Mouse (Mus musculus) cerebral cortex, adult 2 months (tissue): Measurements from ENCODE around the gene Nos3.

Experiments
- WGBS: fragments of 180-500 bp; shearing (Covaris S2); methylation state at CpG from one replicate; pipeline ENCODE4 v1.1.7; 2018; 5-methylcytosine and 5-hydroxymethylcytosine counted together

The Nos3 gene

DNA sequence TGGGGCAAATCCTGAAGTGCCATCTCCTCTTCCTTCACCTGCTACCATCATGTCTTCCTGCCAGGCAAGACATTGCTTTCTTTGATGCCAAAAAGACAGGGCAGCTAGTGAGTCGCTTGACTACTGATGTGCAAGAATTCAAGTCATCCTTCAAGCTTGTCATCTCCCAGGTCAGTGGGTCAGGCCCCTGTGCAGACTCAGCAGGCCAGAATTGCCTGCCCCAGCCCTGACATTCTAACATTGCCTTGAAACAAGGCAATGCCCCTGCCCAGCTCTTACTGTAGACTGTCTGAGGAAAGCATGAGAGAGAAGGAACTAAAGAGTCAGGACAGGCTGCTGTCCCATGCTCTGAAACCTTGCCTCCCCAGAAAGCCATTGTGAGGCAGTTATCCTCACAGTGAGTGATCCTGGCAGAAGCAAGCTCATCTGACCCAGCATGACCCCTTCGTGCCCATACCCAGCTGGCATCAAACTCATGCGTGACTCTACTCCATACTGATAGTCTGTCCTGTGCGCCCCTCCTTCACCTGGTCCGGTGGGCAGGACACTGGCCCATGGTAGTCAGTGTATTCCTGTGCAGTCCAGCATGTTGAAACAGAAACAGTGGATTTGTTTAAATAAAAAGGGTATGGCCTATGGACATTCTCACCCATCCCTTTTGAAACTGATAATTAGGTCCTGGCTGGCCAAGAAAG, 36.4 kb downstream of the Nos3 start:
- 93% methylated on average over 5 of the region's 5 CpGs for WGBS

DNA sequence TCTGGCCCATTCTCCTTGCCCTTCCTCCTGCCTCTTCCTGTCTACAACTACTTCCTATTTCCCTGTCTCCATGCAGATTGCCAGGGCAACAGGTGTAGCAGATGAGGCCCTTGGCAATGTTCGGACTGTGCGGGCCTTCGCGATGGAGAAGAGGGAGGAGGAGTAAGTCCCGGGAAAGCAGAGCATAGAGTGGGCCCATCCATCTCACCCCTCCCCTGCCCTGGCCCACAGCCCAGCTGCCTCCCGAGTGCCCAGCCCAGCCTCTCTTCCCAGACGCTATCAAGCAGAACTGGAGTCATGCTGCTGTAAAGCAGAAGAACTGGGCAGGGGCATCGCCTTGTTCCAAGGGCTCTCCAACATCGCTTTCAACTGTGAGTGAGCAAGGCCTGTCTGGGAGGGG, 37.4 kb downstream of the Nos3 start:
- 41% methylated on average over 9 of the region's 9 CpGs for WGBS

DNA sequence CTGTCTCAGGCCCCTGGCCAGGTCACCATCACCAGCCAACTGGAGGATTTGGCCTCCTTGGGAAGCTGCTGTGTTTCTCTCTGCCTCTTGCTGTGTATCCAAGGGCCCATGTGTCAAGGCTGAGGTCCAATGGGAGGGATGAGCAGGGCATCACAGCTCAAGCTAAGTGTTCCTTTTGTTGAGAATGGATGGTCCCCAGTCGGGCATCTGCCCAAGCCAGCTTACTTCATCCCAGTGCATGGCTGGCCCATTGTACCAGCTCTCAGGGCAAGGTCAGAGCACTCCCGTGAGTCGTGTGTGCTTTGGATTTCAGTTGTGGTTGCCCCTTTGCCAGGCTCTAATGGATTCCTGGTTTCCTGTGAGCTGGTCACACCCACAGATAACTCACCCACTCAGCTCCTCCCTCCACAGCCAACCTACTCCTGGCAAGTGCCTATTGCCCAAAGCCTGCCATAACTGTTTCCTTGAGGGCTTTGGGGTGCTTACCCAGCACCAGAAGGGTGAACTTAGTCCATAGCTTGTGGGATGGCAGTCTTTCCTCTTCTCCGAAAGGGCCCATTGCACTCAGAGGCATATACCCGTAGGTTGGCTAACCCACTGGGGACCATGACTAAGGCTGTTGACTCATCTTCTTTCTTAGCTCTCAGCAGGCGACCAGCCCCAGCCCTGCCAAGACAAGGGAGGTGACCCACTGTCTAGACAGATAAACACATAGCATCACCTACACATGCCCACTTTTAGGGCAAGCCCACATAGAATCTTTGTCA, 40.2 kb downstream of the Nos3 start:
- WGBS: 53% methylated on average over 6 of the region's 6 CpGs

DNA sequence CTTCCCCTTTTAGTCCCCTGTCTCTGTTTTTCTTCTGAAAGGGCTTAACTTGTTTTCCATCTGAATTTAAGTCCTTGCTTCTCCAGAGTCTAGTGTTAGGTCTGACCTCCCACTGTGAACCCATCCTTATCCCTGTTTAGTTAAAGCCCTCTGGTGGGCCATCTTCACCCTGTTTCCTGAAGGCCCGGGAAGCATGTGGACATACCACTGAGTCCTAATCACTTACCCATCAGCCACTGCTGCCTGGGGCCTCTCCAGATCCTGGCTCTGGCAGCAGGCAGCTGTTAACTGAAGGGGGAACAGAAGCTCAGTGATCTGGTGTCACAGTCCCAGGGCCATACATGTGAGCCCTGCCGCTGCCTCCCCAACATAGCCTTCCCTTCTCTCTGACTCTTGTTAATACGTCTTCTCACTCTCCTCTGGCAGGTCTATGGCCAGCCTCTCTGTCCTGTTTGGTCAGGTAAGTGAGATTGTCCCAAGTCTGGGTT, 40.8 kb downstream of the Nos3 start:
- WGBS: 75% methylated on average over 3 of the region's 3 CpGs

DNA sequence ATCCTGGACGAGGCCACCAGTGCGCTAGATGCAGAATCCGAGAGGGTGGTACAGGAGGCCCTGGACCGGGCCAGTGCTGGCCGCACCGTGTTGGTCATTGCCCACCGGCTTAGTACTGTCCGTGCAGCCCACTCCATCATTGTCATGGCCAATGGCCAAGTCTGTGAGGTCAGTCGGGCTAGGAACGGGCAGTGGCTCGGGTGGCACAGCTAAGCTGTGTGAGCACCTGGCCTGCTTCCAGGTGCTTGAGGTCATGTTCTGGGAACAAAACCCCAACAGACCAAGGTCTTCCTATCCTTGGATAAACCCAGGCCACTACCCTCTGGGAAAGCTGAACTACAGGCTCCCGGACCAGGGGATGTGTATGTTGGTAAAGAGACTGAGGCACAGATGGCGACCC, 44.0 kb downstream of the Nos3 start:
- WGBS: 79% methylated on average over 13 of the region's 13 CpGs

DNA sequence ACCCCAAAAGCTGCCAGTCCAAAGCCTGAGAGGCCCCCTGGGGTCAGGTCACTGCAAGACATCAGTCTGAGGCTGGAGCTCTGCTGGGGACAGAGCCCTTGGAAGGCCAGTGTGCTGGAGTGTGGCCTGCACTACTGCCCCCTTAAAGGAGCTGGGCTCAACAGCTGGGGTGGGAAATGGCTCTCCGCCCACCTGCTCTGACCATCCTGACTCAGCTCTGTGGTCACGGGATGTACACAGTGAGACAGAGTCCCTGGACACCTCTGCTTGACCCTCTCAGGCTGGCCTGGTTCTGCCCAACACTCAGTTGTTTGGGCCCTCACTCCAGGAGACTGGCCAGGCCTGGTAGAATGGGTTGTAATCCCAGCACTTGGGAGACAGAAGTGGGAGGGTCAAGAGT, 44.9 kb downstream of the Nos3 start:
- 89% methylated on average over 2 of the region's 2 CpGs for WGBS

DNA sequence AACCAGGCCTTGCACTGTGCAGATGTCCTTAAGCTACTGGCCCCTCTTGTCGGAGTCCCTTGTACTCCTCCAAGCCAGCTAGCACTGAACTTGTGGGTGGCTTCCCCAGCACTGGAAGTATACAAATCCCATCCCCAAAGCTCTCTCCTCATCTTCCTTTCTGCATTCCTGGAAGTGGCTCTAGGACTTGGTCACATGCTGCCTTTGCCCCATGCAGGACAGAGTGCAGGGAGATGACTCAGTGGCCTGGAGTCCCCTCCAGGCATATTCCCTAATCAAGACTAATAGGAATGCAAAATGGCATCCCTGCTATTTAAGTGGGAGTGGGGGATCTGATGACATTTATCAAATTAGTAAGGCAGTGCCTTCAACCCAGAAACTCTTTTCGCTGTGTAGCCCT, 47.5 kb downstream of the Nos3 start:
- 91% methylated on average over 2 of the region's 2 CpGs for WGBS

DNA sequence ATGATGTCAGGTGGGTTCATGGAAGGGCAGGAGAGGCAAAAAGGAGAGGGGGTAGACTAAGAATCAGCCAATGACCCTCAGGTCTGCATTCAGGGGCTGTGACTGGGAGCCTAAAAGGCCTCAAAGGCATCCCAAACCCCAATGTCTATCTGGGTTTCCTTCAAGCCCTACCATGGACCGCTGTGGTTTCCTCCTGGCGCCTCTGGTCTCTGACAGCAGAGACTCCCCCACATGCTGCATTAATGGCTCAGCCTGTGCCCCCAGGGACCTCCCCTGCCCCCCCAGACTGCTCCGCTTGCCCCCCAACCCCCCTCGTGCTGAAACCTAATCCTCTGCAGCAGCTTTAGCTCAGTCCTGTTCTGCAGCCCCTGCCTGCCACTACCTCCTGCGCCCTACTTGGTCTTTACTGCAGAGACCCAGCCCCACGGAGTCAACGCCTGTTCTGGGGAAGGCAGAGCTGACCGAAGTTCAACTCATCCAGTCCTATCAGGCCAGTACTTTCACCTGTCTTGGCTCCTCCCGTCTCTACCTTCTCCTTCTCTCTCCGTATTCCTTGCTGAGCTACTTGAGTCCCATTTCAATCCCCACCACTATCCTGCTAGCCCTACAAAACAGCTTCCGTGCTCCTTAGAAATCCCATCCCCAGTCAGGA, 48.6 kb downstream of the Nos3 start, which contains the start of gene Asic3:
TSS of gene Asic3 (plus strand) at position 351 of the 652 bp plus-strand sequence.
- WGBS: 58% methylated on average over 11 of the region's 11 CpGs

DNA sequence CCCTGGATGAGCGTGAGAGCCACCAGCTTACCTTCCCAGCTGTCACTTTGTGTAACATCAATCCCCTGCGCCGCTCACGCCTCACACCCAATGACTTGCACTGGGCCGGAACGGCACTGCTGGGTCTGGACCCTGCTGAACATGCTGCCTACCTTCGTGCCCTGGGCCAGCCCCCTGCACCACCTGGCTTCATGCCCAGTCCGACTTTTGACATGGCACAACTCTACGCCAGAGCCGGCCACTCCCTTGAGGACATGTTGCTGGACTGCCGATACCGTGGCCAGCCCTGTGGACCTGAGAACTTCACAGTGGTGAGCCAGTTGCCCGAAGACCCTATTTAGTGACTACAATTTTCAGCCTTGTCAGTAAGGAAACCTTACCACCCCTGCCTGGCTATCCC, 49.3 kb downstream of the Nos3 start:
- 85% methylated on average over 13 of the region's 13 CpGs for WGBS

DNA sequence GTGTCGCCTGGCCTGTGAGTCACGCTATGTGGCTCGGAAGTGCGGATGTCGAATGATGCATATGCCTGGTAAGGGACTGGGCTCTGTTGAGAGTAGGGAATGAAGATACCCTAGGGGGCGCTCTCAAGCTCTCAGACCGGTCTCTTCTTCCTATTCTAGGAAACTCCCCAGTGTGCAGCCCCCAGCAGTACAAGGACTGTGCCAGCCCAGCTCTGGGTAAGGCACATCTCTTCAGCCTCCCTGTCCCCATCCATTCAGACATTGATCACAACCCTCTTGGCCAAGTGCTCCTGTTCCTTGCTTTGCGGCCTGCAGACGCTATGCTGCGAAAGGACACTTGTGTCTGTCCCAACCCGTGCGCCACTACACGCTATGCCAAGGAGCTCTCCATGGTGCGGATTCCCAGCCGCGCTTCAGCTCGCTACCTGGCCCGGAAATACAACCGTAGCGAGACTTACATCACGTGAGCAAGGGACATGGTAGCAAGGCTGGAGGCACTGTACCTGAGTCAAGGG, 51.7 kb downstream of the Nos3 start:
- WGBS: 2% methylated on average over 21 of the region's 21 CpGs

DNA sequence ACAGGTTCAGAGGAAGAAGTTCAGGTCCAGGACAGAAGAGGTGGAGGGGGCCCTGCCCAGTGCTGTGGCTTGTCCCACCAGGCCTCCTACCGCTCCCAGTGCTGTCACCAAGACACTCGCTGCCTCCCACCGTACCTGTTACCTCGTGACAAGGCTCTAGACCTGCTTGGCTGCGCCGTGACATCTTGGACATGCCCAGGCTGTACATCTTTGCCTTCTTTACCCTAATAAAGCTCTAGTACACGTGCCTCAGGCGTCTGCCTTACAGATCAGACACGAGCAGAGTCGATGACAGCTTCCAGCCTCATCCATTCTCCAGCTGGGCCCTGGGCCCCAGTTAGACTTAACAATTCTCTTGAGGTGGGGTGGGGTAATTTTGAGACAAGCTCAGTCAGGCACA, 53.0 kb downstream of the Nos3 start:
- WGBS: 91% methylated on average over 10 of the region's 10 CpGs

DNA sequence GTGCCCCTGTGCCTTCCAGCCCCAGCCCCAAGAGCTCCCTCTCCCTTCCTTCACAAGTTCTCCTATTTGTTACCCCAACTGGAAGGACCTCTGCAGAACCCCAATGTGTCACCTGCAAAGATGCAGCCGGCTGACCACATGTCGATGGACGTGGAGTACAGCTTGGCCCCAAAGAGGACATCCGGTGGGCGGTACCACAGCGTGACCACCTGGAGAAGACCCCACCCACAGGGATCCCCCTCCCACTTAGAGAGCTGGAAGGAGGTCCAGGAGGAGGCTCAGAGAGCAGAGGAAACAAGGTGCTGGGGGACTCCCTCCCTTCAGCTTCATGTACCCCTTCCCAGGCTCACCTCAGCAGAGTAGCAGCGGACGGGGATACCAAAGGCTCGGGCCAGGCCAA, 55.8 kb downstream of the Nos3 start:
- WGBS: 88% methylated on average over 9 of the region's 9 CpGs

DNA sequence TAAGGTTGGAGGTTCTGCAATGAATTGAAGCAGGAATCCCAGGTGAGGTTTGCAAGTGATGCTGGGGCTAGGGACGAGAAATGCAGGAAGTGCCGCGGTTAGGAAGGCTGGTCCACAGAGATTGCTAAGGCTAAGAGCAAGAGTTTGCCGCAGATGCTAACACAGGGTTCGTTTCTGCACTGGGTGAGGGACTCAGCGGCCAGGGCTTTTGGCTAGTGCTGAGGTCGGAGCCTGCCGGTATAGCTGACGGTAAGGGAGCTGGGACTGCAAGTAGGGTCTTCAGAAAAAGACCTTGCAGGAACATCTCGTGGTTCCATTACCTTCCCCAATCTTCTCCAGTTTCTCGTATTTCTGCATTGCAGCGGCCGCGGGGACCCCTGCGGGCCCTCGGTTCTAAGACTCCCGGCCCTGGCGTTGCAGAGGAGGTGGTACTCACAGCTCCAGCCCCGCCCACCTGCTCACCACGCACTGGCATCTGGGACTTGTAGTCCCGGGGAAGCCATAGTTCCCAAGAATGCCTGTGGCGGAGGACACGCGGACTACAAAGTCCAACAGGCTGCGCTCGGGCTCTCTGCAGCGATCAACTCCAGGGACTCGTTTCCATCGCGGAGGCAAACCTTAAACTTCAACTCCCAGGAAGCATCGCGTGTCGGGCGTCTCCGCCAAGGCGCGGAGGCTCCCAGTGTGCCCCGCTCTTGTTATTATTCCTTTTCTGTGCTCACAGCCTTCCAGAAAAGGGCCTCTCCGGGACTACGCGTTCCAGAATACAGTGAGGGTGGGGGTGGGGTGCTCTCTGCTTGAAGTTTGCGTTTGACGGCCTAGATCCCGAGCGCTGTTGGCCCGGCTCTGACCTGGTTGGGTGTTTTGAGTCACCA, 58.8 kb downstream of the Nos3 start, which contains the start of the genes Cdk5 and Slc4a2:
TSS of gene Cdk5 (minus strand) at position 402 of the 875 bp plus-strand sequence.
TSS of gene Slc4a2 (plus strand) at position 709 of the 875 bp plus-strand sequence.
- WGBS: under 1% methylated on average over 46 of the region's 46 CpGs

DNA sequence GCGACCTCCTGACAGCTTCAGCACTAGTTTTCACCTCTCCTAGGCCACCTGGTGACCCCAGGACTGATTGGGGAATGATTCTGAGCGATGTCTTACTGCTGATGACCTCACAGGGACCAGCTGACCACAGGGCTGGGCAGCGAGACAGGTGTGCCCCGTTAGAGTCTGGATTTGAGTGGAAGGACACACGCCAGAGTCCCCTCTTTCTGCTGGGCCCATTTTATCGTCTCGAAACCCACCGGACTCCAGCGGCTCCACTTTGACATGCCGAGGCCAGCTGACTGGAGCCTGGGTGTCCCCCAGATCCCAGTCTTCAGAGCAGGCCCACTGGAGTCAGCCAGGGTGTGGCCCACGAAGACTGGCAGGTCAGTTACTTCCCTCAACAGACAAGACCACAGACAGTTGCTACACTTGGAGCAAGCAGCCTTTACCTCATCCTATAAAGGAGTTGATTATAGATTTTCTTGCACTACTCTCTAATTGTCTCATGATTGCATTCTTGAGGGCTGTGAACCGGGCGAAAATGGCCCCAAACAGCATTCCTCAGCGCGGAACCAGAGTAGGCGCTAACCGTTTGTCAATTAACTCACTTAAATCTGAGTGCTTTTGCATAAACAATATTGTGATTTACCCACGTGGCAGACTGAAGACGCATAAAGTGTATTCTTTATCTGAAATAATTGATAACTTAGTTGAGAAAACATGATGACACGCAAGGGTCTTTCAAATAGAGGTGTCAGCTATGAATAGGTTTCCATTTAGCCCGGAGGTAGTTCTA, 59.6 kb downstream of the Nos3 start:
- 5% methylated on average over 21 of the region's 21 CpGs for WGBS

DNA sequence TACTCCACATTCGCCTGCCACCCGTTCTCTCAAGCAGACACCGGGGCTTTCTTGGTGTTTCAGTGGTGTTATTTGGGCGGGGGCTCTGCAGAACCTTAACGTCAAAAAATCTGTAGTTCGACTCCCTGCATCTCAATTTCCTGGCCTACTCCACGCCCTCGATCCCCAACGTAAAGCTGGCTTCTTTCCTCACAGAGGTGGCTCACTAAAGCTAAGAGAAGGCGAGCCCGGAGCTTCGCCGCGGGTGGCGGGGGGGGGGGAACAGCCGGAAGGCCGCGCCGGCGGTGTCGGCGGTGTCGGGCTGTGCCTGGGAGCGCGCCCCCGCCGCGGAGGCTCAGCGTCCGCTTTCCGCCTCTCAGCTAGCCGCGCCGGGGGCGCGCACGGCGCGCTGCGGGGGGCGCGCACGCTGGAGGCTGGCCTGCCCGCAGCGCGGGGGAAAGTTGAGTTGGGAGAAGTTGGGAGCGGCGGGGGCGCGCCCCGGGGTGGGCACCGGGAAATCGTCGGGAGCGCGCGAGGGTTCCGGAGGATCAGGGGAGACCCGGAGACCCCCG, 60.3 kb downstream of the Nos3 start:
- WGBS: 2% methylated on average over 57 of the region's 60 CpGs

DNA sequence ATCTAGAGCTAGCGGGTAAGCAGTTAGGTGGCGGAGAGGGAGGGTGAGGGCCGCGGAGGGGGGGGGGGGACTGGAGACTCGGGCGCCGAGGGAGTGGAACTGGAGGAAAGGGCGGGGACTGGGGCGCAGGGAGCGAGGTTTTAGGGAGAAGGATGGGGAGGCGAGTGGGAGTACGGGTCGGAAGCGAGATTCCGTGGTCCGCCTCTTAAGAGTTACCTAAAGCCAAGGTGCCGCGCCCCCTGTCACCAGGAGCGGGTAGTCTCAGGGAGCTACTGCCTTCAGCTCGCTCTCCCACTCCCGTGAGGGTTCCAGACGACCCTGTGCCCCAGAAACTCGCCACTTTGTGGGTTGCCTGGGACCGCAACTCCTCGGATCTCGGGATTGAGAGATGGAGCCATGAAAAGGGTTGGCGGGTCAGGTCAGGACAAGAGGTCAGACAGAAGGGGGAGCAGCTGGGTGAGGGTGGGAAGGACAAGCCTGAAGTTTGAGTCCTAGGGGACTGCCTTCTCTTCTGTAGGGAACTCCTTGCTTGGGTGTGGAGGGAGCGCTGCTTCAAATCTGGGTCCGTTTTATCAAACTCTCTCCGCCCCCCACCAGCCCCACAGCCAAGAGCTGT, 60.9 kb downstream of the Nos3 start:
- WGBS: 2% methylated on average over 30 of the region's 30 CpGs

DNA sequence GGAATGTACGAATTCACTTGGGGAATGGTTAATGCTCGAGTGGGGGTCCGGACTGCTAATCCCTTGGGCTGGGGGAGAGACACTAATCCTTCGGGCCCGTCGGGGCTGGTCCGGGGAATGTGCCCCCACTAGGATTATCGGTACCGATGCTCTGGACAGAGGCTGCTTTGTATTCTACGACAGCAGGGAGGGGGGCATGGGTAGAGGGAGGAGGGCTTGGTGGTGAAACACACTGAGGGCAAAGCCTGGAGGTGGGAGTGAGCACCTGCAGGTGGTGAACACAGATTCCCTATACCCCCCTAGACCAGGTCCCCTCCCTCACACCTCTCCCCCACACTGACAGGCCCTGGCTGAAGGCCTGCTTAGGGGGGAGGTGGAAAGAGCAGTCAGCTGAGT, 61.4 kb downstream of the Nos3 start:
- 9% methylated on average over 10 of the region's 10 CpGs for WGBS

DNA sequence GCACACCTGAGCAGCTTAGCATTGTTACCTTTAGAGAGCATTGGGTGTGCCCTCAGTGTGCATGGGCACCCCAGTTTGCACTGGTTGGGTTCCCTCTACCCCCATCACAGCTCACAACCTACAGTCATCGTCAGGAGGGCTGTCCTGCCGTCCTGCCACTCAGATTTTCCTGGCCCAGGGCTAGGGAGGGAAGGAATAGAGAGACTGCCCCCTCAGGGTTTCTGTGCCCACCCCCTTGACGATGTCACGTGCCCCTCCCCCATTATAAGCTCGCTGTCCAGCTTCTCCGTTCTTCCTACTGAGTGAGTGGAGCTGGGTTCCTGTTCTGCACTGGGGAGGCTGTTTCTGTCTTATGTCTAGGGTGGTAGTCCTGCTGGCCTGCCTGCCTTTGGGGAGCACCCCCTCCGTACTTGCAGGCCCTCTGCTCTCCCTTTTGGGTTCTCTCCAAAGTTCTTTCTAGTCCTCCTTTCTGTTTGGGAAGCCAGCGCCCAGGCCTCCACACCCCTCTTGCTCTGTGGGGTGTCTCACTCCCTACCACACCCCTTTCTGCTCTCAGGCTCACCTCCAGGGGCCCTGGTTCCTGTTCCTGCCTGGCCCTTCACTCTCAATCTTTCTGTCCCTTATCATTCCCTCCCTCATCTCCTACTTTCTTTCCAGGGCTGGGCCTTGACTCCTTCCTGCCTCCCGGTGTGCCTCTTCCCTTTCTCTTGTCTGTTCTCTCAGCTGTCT, 62.1 kb downstream of the Nos3 start:
- 36% methylated on average over 9 of the region's 9 CpGs for WGBS

DNA sequence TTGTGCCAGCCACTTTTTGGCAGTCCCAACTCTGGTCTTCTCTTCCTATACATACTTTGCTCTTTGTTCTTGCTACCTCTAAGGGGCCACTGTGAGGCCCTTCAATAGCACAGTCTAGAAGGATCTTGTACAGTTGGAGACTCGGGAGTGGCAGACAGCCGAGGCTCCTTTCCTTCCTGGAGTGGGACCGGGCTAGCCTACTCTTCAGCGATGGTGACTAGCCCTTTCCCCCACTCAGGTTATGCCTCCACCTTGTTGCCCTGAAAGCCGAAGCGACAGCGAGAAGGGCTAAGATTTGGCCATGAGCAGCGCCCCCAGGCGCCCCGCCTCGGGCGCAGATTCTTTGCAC, 62.6 kb downstream of the Nos3 start:
- 58% methylated on average over 12 of the region's 12 CpGs for WGBS
